Mouse (Mus musculus) left cerebral cortex, postnatal 14 days (tissue): ENCODE measurements around the gene Ntm. TPM values are rescaled to one million over a fixed set of nuclear protein-coding genes. Genes with fewer than 3 reads are reported as not detected.

Experiments used
- DNase-seq, 2 experiments: peaks; one replicate each; pipeline ENCODE4 v3.0.0; 2021 to 2022; ENCODE audit warnings: low spot score in 2 of 2, mixed read lengths in 1 of 2
- intact Hi-C: fragments of 180-260 bp; cut with DNase I; formaldehyde crosslinking; loops from one replicate; pipeline ENCODE4 v1.15.1; 2025
- total RNA-seq, 2 experiments: library from RNA; stranded (reverse); gene quantifications; 2 replicates each; pipeline ENCODE4 v1.2.3; 2021

The Ntm gene
- total RNA-seq, 2 experiments from 2014 or later: 351 to 370 TPM

- peak; percentile 57 to 78 for DNase-seq
- intact Hi-C loops: loop anchor here (2.0 to 5.0 kb wide), 2 partner anchors 46 to 255 kb away; no protein-coding TSS in a partner anchor
Measured at GRCm38 (mm10) chr9:29457976-29458572, 504.9 kb downstream of the Ntm start.

- intact Hi-C loops: loop anchor here (5.0 kb wide), 1 partner anchor 44 kb away; no protein-coding TSS in a partner anchor
- no peak for DNase-seq
Measured at GRCm38 (mm10) chr9:29456014-29456413, 506.9 kb downstream of the Ntm start.

GRCm38 (mm10) chr9:29451232-29451631 lies 511.7 kb downstream of the Ntm start:
- intact Hi-C loops: no loop called here
- no peak for DNase-seq

- intact Hi-C loops: no loop called here
- DNase-seq: no peak
Measured at GRCm38 (mm10) chr9:29444001-29444400, 518.9 kb downstream of the Ntm start.

GRCm38 (mm10) chr9:29439401-29439800 lies 523.5 kb downstream of the Ntm start:
- intact Hi-C loops: no loop called here
- DNase-seq: no peak

- no peak for DNase-seq
Measured at GRCm38 (mm10) chr9:29434611-29435010, 528.3 kb downstream of the Ntm start.

GRCm38 (mm10) chr9:29433910-29434309 lies 529.0 kb downstream of the Ntm start:
- DNase-seq: no peak
- intact Hi-C loops: no loop called here

More at GRCm38 (mm10) chr9:29434611-29435010, 528.3 kb downstream of the Ntm start:
- intact Hi-C loops: no loop called here

GRCm38 (mm10) chr9:29433156-29433555 lies 529.8 kb downstream of the Ntm start:
- intact Hi-C loops: no loop called here
- no peak for DNase-seq

GRCm38 (mm10) chr9:29431590-29431989 lies 531.4 kb downstream of the Ntm start:
- DNase-seq: no peak
- intact Hi-C loops: no loop called here

- intact Hi-C loops: no loop called here
- DNase-seq: no peak
Measured at GRCm38 (mm10) chr9:29430189-29430588, 532.8 kb downstream of the Ntm start.

GRCm38 (mm10) chr9:29428322-29428721 lies 534.6 kb downstream of the Ntm start:
- intact Hi-C loops: no loop called here
- no peak for DNase-seq

- DNase-seq: no peak
- intact Hi-C loops: no loop called here
Measured at GRCm38 (mm10) chr9:29426261-29426660, 536.7 kb downstream of the Ntm start.

- no peak for DNase-seq
- intact Hi-C loops: no loop called here
Measured at GRCm38 (mm10) chr9:29415578-29415977, 547.4 kb downstream of the Ntm start.

- DNase-seq: no peak
- intact Hi-C loops: loop anchor here (5.0 kb wide), 1 partner anchor 44 kb away; no protein-coding TSS in a partner anchor
Measured at GRCm38 (mm10) chr9:29413126-29413525, 549.8 kb downstream of the Ntm start.

- intact Hi-C loops: loop anchor here (5.0 kb wide), 1 partner anchor 45 kb away; no protein-coding TSS in a partner anchor
- peak; percentile 60 to 67 for DNase-seq
Measured at GRCm38 (mm10) chr9:29412181-29412771, 550.7 kb downstream of the Ntm start.

GRCm38 (mm10) chr9:29411408-29412180 lies 551.3 kb downstream of the Ntm start:
- DNase-seq: peak; percentile 55 to 70
- intact Hi-C loops: loop anchor here (1.0 to 5.0 kb wide), 3 partner anchors 46 to 239 kb away; no protein-coding TSS in a partner anchor

GRCm38 (mm10) chr9:29410728-29411407 lies 552.1 kb downstream of the Ntm start:
- intact Hi-C loops: loop anchor here (1.0 to 5.0 kb wide), 3 partner anchors 46 to 240 kb away; no protein-coding TSS in a partner anchor
- no peak for DNase-seq

- intact Hi-C loops: loop anchor here (2.0 to 5.0 kb wide), 2 partner anchors 47 to 241 kb away; no protein-coding TSS in a partner anchor
- DNase-seq: no peak
Measured at GRCm38 (mm10) chr9:29410284-29410683, 552.7 kb downstream of the Ntm start.

- intact Hi-C loops: no loop called here
- peak in 1 of 2 experiments; percentile 71 for DNase-seq
Measured at GRCm38 (mm10) chr9:29409216-29409907, 553.6 kb downstream of the Ntm start.
